Mouse (Mus musculus): ENCODE measurements around the gene Tbxas1. TPM values are rescaled to one million over a fixed set of nuclear protein-coding genes. Genes with fewer than 3 reads are reported as not detected.

Gene Tbxas1
- polyA plus RNA-seq, 1 experiment: 5.1 TPM

DNA sequence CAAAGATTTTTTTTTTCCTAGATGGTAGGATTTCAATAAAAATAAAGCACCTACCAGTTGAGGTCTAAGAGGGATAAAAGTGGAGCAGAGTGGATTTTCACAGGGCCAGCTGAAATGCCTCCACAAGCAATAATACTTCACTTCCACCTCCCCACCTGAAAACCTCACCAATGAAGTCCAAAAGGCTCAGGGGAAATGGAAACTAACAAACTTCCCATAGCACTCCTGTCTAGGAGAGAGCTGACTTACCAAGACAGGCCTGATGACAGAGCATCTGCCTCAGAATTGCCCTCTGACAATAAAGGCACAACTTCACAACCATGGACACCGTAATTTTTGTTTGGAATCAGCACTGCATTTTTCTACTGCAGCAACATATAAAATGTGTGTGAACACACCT is 15.4 kb upstream of the Tbxas1 start:
- no peak for DNase-seq (ENCODE audit: low spot score)

- DNase-seq (ENCODE audit: low spot score): no peak
Measured at GRCm38 (mm10) chr6:38860301-38860700, 14.9 kb upstream of the Tbxas1 start.

- DNase-seq (ENCODE audit: low spot score): no peak
Measured at GRCm38 (mm10) chr6:38863595-38863994, 11.6 kb upstream of the Tbxas1 start.

GRCm38 (mm10) chr6:38865805-38866204 is 9.4 kb upstream of the Tbxas1 start:
- DNase-seq (ENCODE audit: low spot score): no peak

DNA sequence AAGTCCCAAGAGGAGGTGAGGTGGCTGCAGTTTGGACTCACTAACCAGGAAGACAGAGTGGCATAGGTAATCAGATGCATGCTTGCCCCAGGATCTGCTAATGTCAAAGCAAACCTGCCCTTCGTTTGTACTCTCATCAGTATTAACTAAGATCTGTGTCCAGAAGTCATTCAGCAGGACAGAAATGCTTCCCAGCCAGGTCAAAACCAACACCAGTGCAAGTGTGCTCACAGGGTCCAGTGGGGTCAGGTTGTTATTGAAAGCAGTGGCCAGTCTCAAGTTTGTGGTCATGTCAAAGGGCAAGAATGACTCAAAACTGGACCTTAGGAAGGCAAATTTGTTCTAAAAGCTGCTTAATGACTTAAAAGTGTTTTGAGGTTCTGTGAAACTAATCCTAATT is 8.8 kb upstream of the Tbxas1 start:
- no peak for DNase-seq (ENCODE audit: low spot score)

DNA sequence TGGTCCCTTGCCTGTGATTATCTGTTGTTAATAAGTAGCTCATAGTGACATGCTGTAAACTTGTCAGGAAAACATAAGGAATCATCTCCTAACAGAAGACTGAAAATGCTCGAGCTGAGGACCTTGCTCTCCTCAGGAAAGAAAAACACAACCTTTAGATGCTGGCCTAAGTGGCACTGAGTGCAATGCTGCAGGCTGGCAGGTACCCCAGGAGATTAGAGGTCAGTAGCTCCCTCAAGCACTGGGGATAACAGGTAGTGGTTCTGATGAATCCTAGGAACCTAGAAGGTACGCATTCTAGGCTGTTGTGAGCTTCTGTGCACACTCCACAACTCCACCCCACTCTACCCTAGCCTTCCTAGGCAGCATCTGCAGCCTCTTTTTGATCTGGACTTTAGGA is 8.4 kb upstream of the Tbxas1 start:
- no peak for DNase-seq (ENCODE audit: low spot score)

- no peak for DNase-seq (ENCODE audit: low spot score)
Measured at GRCm38 (mm10) chr6:38867291-38867690, 7.9 kb upstream of the Tbxas1 start.

- DNase-seq (ENCODE audit: low spot score): no peak
Measured at GRCm38 (mm10) chr6:38868974-38869373, 6.2 kb upstream of the Tbxas1 start.

DNA sequence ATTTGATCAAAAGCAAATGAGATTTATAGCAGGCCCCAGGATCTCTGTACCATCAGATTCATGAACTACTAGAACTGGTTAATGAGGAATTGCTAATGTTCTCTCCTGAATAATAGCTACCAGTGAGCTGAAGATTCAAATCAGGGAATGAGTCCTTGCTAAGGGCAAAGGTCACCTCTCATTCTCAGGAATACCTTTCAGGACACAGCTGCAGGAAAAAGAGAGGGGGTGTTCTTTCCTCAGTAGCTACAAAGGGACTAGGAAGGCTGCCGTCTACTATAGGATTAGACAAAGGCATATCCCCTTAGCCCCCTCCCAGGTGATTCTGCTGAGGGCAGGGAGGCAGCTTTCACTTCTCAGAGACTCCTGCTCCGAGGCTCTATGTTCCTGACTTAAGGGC is 5.1 kb upstream of the Tbxas1 start:
- DNase-seq (ENCODE audit: low spot score): no peak

- DNase-seq (ENCODE audit: low spot score): no peak
Measured at GRCm38 (mm10) chr6:38871051-38871450, 4.2 kb upstream of the Tbxas1 start.

GRCm38 (mm10) chr6:38873316-38873715 is 1.9 kb upstream of the Tbxas1 start:
- no peak for DNase-seq (ENCODE audit: low spot score)

GRCm38 (mm10) chr6:38874035-38874434 is 1.2 kb upstream of the Tbxas1 start:
- no peak for DNase-seq (ENCODE audit: low spot score)

DNA sequence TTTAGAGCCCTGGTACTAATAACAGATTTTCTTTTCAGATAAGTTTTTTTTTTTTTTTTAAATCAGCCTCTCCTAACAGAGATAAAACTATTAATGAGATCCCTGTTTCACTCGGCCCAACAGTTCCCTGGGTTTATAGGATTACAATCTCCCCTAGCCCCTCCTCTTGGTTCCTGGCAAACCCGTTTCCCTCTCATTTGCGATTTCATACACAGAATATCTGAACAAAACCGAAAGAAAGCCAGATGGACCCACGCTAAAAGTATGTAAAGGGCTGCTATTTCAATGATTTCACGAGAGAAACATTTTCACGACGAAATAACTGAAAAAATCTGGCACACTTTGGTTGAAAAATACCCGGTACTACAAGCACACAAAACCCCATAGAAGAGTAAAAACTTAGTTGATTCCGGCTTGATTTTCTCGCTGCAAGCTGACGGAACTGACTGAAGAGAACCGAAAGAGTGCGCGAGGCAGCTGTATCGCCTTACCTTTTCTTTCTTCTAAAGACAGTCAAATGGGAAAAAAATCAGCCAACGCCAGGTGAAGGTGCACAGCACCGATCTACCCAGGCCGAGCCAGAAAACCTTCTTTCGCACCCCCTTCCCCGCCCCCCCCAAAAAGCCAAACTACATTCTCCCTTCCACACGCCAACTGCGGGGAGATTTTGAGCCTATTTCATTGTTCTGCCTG is 493 bp upstream of the Tbxas1 start:
- no peak for DNase-seq (ENCODE audit: low spot score)

GRCm38 (mm10) chr6:38876071-38876911 is 1.1 kb downstream of the Tbxas1 start, which contains the start of gene Hipk2:
Hipk2 (minus strand) TSS chr6:38876165.
- peak; percentile 83 for DNase-seq (ENCODE audit: low spot score)

DNA sequence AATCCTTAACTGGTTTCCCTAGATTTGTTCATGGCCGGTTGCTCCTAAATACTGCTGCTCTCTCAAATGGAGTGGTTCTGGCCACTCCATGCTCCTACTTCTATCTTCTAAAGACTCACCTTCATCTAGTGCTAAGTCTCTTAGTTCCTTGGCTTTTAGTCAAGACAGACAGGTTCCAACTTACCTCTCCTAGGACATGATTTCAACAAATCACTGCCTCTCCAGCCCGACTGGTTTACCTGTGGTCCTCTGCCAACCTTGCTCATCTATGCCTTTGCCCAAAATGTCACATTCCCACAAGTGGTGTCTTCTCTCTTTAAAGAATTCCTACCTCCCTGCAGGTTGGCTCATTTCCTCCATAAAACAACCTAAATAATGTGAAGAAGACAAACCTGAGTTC is 2.5 kb downstream of the Tbxas1 start:
- DNase-seq (ENCODE audit: low spot score): no peak

DNA sequence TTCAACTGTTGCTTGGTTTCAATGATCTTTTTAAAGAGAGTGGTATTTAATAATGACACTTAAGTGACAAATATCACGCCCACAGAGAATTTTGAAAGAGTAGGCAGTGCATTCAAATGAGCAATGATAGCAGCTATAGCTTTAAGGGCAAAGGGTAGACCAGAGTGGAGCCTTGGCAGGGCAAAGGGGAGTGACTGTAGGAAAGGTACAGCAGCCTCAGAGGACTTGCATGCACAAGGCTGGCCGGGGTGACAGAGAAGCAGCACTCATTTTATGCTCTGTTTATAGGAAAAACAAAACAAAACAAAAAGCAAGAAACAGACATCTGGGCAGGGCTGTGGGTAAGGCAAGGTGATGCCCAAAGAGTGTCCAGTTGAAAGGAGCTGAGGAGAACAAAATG is 6.3 kb downstream of the Tbxas1 start:
- no peak for DNase-seq (ENCODE audit: low spot score)

DNA sequence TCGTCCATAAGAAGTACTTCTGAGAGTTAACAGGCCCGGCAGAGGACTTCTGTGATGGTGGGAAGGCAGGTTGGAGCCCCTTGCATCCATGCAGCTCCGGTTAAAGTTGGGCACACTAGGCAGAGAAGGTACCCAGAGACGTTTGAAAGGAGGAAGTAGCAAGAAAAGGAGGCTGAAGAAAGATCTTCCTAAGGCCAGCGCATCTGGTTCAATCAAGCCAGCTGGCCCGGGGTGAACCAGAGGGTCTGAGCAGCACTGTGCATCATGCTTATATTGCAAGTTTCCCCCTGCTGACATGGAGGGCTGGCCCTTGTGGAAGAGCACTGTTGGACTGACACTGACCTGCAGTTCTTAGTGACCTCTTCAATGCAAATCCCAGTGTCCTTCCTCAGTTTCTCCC is 6.8 kb downstream of the Tbxas1 start:
- DNase-seq (ENCODE audit: low spot score): no peak

DNA sequence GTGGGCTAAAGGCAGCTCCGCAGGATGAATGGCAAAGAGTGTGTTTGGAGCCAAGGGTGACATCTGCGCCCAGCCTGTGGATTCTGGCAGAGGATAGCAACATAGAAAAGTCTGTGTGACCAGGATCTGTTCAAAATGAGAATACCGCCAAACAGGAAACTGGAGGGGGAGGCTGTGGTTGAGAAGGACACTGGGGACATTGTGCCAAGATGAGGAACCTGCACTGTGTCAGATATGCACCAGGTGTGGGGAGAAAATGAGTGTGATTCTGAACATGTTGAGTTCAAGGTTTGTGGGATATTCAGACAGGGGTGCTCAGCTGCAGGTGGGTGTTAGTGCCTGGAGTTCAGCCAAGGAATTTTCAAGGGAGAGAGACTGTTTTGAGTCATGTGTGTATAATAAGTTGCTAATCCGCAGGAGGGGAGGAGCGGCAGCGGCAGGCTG is 7.5 kb downstream of the Tbxas1 start:
- DNase-seq (ENCODE audit: low spot score): no peak

- no peak for DNase-seq (ENCODE audit: low spot score)
Measured at GRCm38 (mm10) chr6:38884482-38884881, 9.3 kb downstream of the Tbxas1 start.

DNA sequence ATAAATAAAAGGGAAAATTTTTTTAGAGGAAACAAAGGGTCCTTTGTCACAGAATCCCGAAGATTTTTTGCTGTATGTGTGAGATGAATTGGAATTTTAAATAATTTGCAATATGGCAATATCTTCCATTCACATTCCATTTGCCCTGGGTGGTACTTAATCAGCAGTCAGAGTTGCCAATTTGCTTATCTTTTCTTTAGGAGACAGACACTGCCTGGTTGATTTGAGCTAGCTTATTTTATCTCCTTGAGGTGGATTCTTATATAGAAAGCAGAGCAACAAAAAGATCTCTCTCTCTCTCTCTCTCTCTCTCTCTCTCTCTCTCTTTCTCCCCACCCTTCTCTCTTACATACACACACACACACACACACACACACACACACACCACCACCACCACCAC is 9.9 kb downstream of the Tbxas1 start:
- no peak for DNase-seq (ENCODE audit: low spot score)

- no peak for DNase-seq (ENCODE audit: low spot score)
Measured at GRCm38 (mm10) chr6:38887436-38887835, 12.2 kb downstream of the Tbxas1 start.

GRCm38 (mm10) chr6:38889156-38889555 is 14.0 kb downstream of the Tbxas1 start:
- no peak for DNase-seq (ENCODE audit: low spot score)

GRCm38 (mm10) chr6:38892017-38892416 is 16.8 kb downstream of the Tbxas1 start:
- no peak for DNase-seq (ENCODE audit: low spot score)
